Mouse (Mus musculus) left cerebral cortex, postnatal 25 days (tissue): ENCODE data around the gene Pkmyt1. TPM values are rescaled to one million over a fixed set of nuclear protein-coding genes. Genes with fewer than 3 reads are reported as not detected.

Source experiments
- DNase-seq, 2 experiments: peaks; one replicate each; pipeline ENCODE4 v3.0.0; 2022; ENCODE audit warnings: low spot score in 2 of 2, mixed read lengths in 1 of 2
- intact Hi-C: fragments of 180-260 bp; cut with DNase I; formaldehyde crosslinking; loops from one replicate; pipeline ENCODE4 v1.15.1; 2025
- total RNA-seq, 2 experiments: library from RNA; stranded (reverse); gene quantifications; 2 replicates each; pipeline ENCODE4 v1.2.3; 2021

Gene Pkmyt1
- total RNA-seq, 2 experiments from 2014 or later, result 3.0 to 3.3 TPM

GRCm38 (mm10) chr17:23773676-23774075 lies 47.5 kb downstream of the Pkmyt1 start:
- intact Hi-C loops, result loop anchor here (5.0 kb wide), 2 partner anchors 69 to 189 kb away; partner anchors contain the start of genes Prss32 and Prss41
- no peak for DNase-seq

DNA sequence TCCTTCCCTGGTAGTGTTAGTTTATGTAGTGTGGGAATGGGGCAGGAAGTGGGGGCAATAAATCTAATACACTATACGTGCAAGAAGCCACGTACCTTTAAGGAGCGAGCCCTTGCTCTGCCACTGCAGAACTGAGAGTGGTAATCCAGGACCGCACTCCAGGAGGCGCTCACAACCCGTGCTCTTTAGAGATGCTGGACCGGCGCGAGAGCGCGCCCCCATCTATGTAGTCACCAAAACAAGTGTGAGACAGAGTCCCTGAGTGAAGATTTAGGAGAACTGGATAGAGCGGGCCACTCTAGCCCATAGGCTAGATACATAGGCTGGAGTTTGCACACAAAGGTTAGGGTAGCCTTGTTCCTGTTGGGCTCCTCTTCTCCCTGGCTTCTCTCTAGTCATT lies 48.0 kb downstream of the Pkmyt1 start:
- intact Hi-C loops, result loop anchor here (5.0 kb wide), 2 partner anchors 68 to 188 kb away; partner anchors contain the start of genes Prss32 and Prss41
- DNase-seq, result peak; percentile 73 to 87

DNA sequence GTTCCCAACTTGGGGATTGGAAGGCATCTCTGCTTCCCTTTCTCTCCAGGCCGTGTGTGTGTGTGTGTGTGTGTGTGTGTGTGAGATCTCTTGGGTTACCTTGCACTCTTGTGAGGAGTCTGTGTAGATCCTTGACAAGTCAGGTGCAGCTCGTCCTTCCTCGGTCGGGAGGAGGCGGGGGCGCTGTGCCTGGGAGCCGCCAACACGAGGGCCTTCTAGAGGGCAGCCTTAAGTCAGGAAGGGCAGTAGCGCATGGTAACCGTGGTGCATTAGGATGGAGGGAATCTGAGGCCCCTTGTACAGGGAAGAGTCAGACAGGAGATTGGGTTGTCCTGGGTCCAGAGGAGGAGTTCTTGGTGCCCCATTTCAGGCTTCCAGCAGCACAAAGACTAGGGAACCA lies 50.1 kb downstream of the Pkmyt1 start:
- intact Hi-C loops, result no loop called here
- no peak for DNase-seq

GRCm38 (mm10) chr17:23777141-23777540 lies 51.0 kb downstream of the Pkmyt1 start:
- intact Hi-C loops, result no loop called here
- no peak for DNase-seq

DNA sequence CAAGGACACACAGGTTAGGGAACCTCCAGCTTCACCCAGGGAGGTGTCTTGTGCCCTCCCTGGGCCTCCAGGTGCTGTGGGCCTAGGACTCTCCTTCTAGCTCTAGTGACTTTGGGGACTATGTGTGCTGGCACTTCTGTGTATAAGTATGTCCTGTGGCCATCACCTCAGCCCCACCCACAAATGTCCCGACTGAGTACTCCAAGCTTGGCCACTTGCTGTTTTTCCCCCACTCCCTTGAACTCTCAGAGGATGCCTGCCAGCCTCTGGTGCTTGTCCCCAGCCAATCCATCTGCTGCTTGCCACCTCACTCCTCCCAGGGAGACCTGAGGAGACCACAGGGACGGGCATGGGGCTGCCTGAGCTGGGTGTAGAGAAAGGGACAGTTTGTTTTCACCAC lies 52.3 kb downstream of the Pkmyt1 start:
- DNase-seq, result no peak
- intact Hi-C loops, result no loop called here

- no peak for DNase-seq
- intact Hi-C loops, result no loop called here
Measured at GRCm38 (mm10) chr17:23783352-23783751, 57.2 kb downstream of the Pkmyt1 start.

DNA sequence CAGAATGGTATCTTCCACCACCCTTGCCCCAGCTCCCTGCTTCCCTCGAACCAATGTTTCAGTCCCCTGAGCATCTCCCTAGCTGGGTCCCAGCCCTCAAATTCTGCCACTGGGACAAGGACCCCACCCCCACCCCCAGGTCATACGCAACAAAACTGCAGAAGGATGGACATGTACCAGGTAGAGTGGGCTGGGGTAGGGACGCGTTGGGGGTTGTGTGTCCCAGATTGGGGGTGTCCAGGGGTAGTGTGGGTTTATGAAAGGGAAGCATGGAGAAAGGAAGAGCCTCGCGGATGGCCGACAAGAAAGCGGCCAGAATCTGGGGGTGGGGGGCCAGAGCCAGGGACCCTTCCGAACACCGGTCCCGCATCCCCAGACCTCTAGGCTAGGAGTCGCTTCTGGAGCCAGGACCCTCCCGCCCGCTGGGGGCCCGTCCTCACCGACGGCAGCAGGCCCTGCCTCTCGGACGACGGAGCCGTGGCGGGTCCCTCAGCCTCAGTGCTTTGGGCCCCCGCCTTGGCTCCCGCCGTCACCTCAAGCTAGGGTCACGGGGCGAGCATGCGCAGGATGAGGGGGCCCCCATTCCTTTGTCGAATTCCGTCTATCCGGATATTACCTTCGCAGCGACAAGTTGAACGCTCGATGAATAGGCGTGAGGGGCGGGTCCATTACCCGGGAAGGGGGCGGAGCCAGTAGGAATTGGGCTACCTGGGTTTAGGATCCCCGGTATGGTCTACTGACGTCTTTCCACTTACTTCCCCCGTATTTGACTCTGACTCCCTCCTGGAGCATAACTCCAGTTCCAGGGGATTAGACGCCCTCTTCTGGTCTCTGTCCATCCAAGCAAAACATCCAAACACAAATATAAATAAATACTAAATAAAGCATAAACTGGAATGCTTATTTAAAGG lies 59.7 kb downstream of the Pkmyt1 start, which contains the start of gene Flywch2:
Gene Flywch2 (minus strand): TSS at position 521 of the 911 bp plus-strand sequence.
- intact Hi-C loops, result loop anchor here (2.0 kb wide), 1 partner anchor 17 kb away; no protein-coding TSS in a partner anchor
- peak; percentile 87 to 95 for DNase-seq

Other genes starting within 250 kb of the Pkmyt1 start
- gene Vmn2r117, start 246.6 kb upstream of the Pkmyt1 start, total RNA-seq, result not detected
- 1 to 10 TPM; 6.5 to 7.0 TPM for gene Zfp213, start 162.1 kb upstream of the Pkmyt1 start, total RNA-seq
- gene Zfp13, start 126.8 kb upstream of the Pkmyt1 start, total RNA-seq, result 10 to 100 TPM; 23.7 to 25.3 TPM
- gene Zscan10, start 125.5 kb upstream of the Pkmyt1 start, total RNA-seq, result not detected
- under 1 TPM; 0.32 to 0.34 TPM for gene Mmp25, start 81.1 kb upstream of the Pkmyt1 start, total RNA-seq
- not detected for gene Bicdl2, start 65.8 kb upstream of the Pkmyt1 start, total RNA-seq
- 100 to 1,000 TPM; 127 to 129 TPM for gene Hcfc1r1, start 52.7 kb upstream of the Pkmyt1 start, total RNA-seq
- gene Thoc6, start 52.5 kb upstream of the Pkmyt1 start, total RNA-seq, result 1 to 10 TPM; 5.2 to 7.4 TPM
- 10 to 100 TPM; 10.3 to 13.5 TPM for gene Tnfrsf12a, start 48.9 kb upstream of the Pkmyt1 start, total RNA-seq
- not detected for gene Cldn6, start 47.1 kb upstream of the Pkmyt1 start, total RNA-seq
- gene Cldn9, start 42.3 kb upstream of the Pkmyt1 start, total RNA-seq, result under 1 TPM in 1 of 2 experiments, not detected in 1; 0.25 TPM
- gene 1520401A03Rik, start 3.6 kb upstream of the Pkmyt1 start, total RNA-seq, result not detected
- gene Paqr4, start 14.5 kb downstream of the Pkmyt1 start, total RNA-seq, result 10 to 100 TPM; 52.8 to 58.2 TPM
- under 1 TPM; 0.60 to 0.71 TPM for gene Kremen2, start 19.5 kb downstream of the Pkmyt1 start, total RNA-seq
- 100 to 1,000 TPM; 304 to 305 TPM for gene Flywch1, start 45.3 kb downstream of the Pkmyt1 start, total RNA-seq
- 10 to 100 TPM; 14.5 to 15.4 TPM for gene Flywch2, start 59.7 kb downstream of the Pkmyt1 start, total RNA-seq
- 100 to 1,000 TPM; 495 to 577 TPM for gene Srrm2, start 64.2 kb downstream of the Pkmyt1 start, total RNA-seq
- 100 to 1,000 TPM; 359 to 371 TPM for gene Elob, start 102.8 kb downstream of the Pkmyt1 start, total RNA-seq
- gene Prss33, start 109.7 kb downstream of the Pkmyt1 start, total RNA-seq, result not detected
- not detected for gene Prss32, start 117.5 kb downstream of the Pkmyt1 start, total RNA-seq
- 1 to 10 TPM; 1.1 to 2.3 TPM for gene Prss41, start 117.8 kb downstream of the Pkmyt1 start, total RNA-seq
- gene Prss21, start 141.7 kb downstream of the Pkmyt1 start, total RNA-seq, result not detected
- not detected for gene Dcpp1, start 154.5 kb downstream of the Pkmyt1 start, total RNA-seq
- not detected for gene Dcpp2, start 154.5 kb downstream of the Pkmyt1 start, total RNA-seq
- not detected for gene Dcpp3, start 191.1 kb downstream of the Pkmyt1 start, total RNA-seq
- not detected for gene Sbp, start 215.3 kb downstream of the Pkmyt1 start, total RNA-seq
- not detected for gene Sbpl, start 228.9 kb downstream of the Pkmyt1 start, total RNA-seq